Comparison of ENCODE assay signal across 16 mouse cellular contexts in genomic region chr6:146434217-146434616, GRCm38 (mm10).
"Had no signal": no experiment of that assay in that cellular context is flagged by ENCODE, and none has a peak within 500 bp of the region (broad histone marks: within the 10 kb centered on the region; RNA-seq: fewer than 3 reads in every experiment).

No protein-coding gene starts in this region.

- H3K9ac ChIP-seq: kidney, embryonic 15.5 days; liver, embryonic 15.5 days; neural tube, embryonic 15.5 days; stomach, embryonic 15.5 days had no signal

- H3K27me3 ChIP-seq: kidney, embryonic 15.5 days; liver, embryonic 15.5 days; neural tube, embryonic 15.5 days; stomach, embryonic 15.5 days had no signal

- DNase-seq: kidney, adult 18-20 months; kidney, postnatal 14 days; lung, adult 2 months; lung, postnatal 36 days; right cerebral cortex, postnatal 4 days; spleen, adult 18-20 months; thymus, postnatal 36 days had no signal

- H3K4me3 ChIP-seq: kidney, embryonic 15.5 days; limb, embryonic 10.5 days; liver, embryonic 15.5 days; neural tube, embryonic 15.5 days; stomach, embryonic 15.5 days had no signal

- H3K9me3 ChIP-seq: kidney, embryonic 15.5 days; limb, embryonic 10.5 days; liver, embryonic 15.5 days; neural tube, embryonic 15.5 days; stomach, embryonic 15.5 days had no signal

- ATAC-seq: lung, postnatal 0 days; midbrain, embryonic 16.5 days had no signal

- H3K36me3 ChIP-seq: kidney, embryonic 15.5 days; limb, embryonic 10.5 days; liver, embryonic 15.5 days; neural tube, embryonic 15.5 days; stomach, embryonic 15.5 days had no signal

- H3K4me2 ChIP-seq: kidney, embryonic 15.5 days; liver, embryonic 11.5 days; liver, embryonic 15.5 days; midbrain, embryonic 11.5 days; neural tube, embryonic 15.5 days; stomach, embryonic 15.5 days had no signal

- H3K27ac ChIP-seq: kidney, embryonic 15.5 days; limb, embryonic 10.5 days; liver, embryonic 15.5 days; neural tube, embryonic 15.5 days; stomach, embryonic 15.5 days had no signal
